Mouse (Mus musculus) cerebellum, adult 11 months (tissue): ENCODE data around the gene Gm28539.
A peak's percentile ranks its signal among the peaks of the same experiment; 100 is the strongest.
"Not testable (repeated sequence)": the region's sequence is repeated elsewhere in the genome, so short reads cannot be mapped to it uniquely, and the experiment has no call there.

Experiments used
- DNase-seq: peaks from one replicate; pipeline ENCODE4 v3.0.0; 2022

Gene Gm28539

GRCm38 (mm10) chr16:18858551-18858950 lies 22.2 kb downstream of the Gm28539 start:
- peak; percentile 55 for DNase-seq

GRCm38 (mm10) chr16:18860186-18860585 lies 23.8 kb downstream of the Gm28539 start:
- DNase-seq, result no peak

GRCm38 (mm10) chr16:18870495-18870894 lies 34.1 kb downstream of the Gm28539 start:
- DNase-seq, result not testable (repeated sequence)

GRCm38 (mm10) chr16:18876091-18876441 lies 39.7 kb downstream of the Gm28539 start:
- no peak for DNase-seq

- peak; percentile 94 for DNase-seq
Measured at GRCm38 (mm10) chr16:18876442-18877308, 40.3 kb downstream of the Gm28539 start, which contains the start of the genes Mrpl40 and Hira. Mrpl40 (minus strand) TSS chr16:18876862. Hira (plus strand) TSS chr16:18877037.

- peak; percentile 58 for DNase-seq
Measured at GRCm38 (mm10) chr16:18877386-18878090, 41.2 kb downstream of the Gm28539 start.

- no peak for DNase-seq
Measured at GRCm38 (mm10) chr16:18878091-18878720, 41.8 kb downstream of the Gm28539 start.

- DNase-seq, result no peak
Measured at GRCm38 (mm10) chr16:18884044-18884443, 47.7 kb downstream of the Gm28539 start.

- no peak for DNase-seq
Measured at GRCm38 (mm10) chr16:18893840-18894372, 57.5 kb downstream of the Gm28539 start.

- no peak for DNase-seq
Measured at GRCm38 (mm10) chr16:18895249-18895648, 58.9 kb downstream of the Gm28539 start.

GRCm38 (mm10) chr16:18896429-18896828 lies 60.0 kb downstream of the Gm28539 start:
- DNase-seq, result no peak

- no peak for DNase-seq
Measured at GRCm38 (mm10) chr16:18905648-18906047, 69.3 kb downstream of the Gm28539 start.

GRCm38 (mm10) chr16:18916064-18916463 lies 79.7 kb downstream of the Gm28539 start:
- no peak for DNase-seq

GRCm38 (mm10) chr16:18921771-18922170 lies 85.4 kb downstream of the Gm28539 start:
- no peak for DNase-seq

- no peak for DNase-seq
Measured at GRCm38 (mm10) chr16:18927963-18928362, 91.6 kb downstream of the Gm28539 start.

- DNase-seq, result no peak
Measured at GRCm38 (mm10) chr16:18938321-18939082, 102.1 kb downstream of the Gm28539 start.

- DNase-seq, result no peak
Measured at GRCm38 (mm10) chr16:18943906-18944305, 107.5 kb downstream of the Gm28539 start.

- DNase-seq, result no peak
Measured at GRCm38 (mm10) chr16:18948941-18949340, 112.6 kb downstream of the Gm28539 start.

GRCm38 (mm10) chr16:18950351-18950750 lies 114.0 kb downstream of the Gm28539 start:
- no peak for DNase-seq

- DNase-seq, result no peak
Measured at GRCm38 (mm10) chr16:18952813-18953212, 116.4 kb downstream of the Gm28539 start.

GRCm38 (mm10) chr16:18955070-18955469 lies 118.7 kb downstream of the Gm28539 start:
- no peak for DNase-seq

- DNase-seq, result no peak
Measured at GRCm38 (mm10) chr16:18963486-18963885, 127.1 kb downstream of the Gm28539 start.
